Mouse (Mus musculus) monocyte, adult 5-6 weeks (primary cell): ENCODE data around the gene Gpc4. TPM values are rescaled to one million over a fixed set of nuclear protein-coding genes. Genes with fewer than 3 reads are reported as not detected.

ENCODE experiments used
- ATAC-seq: fragments of 153-309, 156-312 bp; replicated peaks from 2 replicates; pipeline ENCODE4 v1.8.0; 2017; ENCODE audit warnings: mild to moderate bottlenecking; ENCODE audit not compliant: low TSS enrichment, insufficient number of reproducible peaks, severe bottlenecking, poor library complexity, low FRiP score
- total RNA-seq: library from RNA; stranded (forward); fragments of 200-1000, 200-491, 200-594 nt; gene quantifications from 3 replicates; pipeline ENCODE4 v1.2.3, GENCODE M21; 2017

Gpc4 gene
- total RNA-seq, 1 experiment from 2014 or later: 1.2 TPM

- ATAC-seq: no peak
Observed at GRCm38 (mm10) chrX:52083557-52083956, 81.5 kb downstream of the Gpc4 start.

GRCm38 (mm10) chrX:52072410-52072809 lies 92.6 kb downstream of the Gpc4 start:
- no peak for ATAC-seq

GRCm38 (mm10) chrX:52053416-52053815 lies 111.6 kb downstream of the Gpc4 start:
- no peak for ATAC-seq

- ATAC-seq: no peak
Observed at GRCm38 (mm10) chrX:52052011-52052410, 113.0 kb downstream of the Gpc4 start.

GRCm38 (mm10) chrX:52050941-52051340 lies 114.1 kb downstream of the Gpc4 start:
- no peak for ATAC-seq

GRCm38 (mm10) chrX:52039875-52040274 lies 125.2 kb downstream of the Gpc4 start:
- ATAC-seq: no peak

GRCm38 (mm10) chrX:52030146-52030545 lies 134.9 kb downstream of the Gpc4 start:
- ATAC-seq: no peak

GRCm38 (mm10) chrX:52017660-52018059 lies 147.4 kb downstream of the Gpc4 start:
- ATAC-seq: no peak

Other genes with a start within 250 kb of the Gpc4 start
- gene 1700080O16Rik, start 192.5 kb downstream of the Gpc4 start, total RNA-seq: not detected in 3 replicates